Mouse (Mus musculus): Measurements from ENCODE around the gene Filip1.

- TF ChIP-seq FLI1 (IDR thresholded peaks at IDR 0.05; ENCODE audit: low read length) (no peak), GATA1 (IDR thresholded peaks at IDR 0.05; ENCODE audit: borderline replicate concordance, low read length) (no peak)
Measured at GRCm38 (mm10) chr9:79919750-79920539, 92.7 kb downstream of the Filip1 start.
